Mouse (Mus musculus) heart, postnatal 25 days (tissue): ENCODE measurements around the gene Foxp1. TPM values are rescaled to one million over a fixed set of nuclear protein-coding genes. Genes with fewer than 3 reads are reported as not detected.

ENCODE experiments used
- DNase-seq: peaks from one replicate; pipeline ENCODE4 v3.0.0; 2022; ENCODE audit warnings: low spot score
- intact Hi-C: fragments of 180-260 bp; cut with DNase I; formaldehyde crosslinking; loops from one replicate; pipeline ENCODE4 v1.15.1; 2025
- total RNA-seq, 2 experiments: library from RNA; stranded (reverse); gene quantifications; 2 replicates each; pipeline ENCODE4 v1.2.3; 2021

Gene Foxp1
- total RNA-seq, 2 experiments from 2014 or later = 33.6 to 35.3 TPM

DNA sequence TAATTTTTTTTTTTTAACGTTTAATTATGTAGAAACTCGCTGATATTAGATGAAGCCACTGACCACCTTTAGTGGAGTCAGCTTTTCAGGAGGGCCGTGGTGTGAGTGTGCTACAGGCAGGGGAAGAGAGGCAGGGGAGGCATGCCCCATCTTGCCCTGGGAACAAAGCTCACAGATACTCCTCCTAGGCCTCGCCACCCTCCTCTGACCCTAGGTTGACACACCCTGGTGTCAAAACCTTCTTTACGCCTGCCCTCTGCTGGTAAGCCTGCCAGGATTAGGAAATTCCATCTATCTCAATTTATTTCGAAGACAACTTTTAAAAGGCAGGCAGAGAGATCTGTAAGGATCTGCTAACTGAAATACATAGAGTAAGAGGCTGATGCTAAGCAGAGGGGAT lies 489.5 kb downstream of the Foxp1 start:
- intact Hi-C loops = loop anchor here (2.0 to 10.0 kb wide), 3 partner anchors 59 to 508 kb away; no protein-coding TSS in a partner anchor
- no peak for DNase-seq

GRCm38 (mm10) chr6:99031321-99031903 lies 491.1 kb downstream of the Foxp1 start:
- DNase-seq = no peak
- intact Hi-C loops = loop anchor here (5.0 to 10.0 kb wide), 2 partner anchors 61 to 507 kb away; no protein-coding TSS in a partner anchor

DNA sequence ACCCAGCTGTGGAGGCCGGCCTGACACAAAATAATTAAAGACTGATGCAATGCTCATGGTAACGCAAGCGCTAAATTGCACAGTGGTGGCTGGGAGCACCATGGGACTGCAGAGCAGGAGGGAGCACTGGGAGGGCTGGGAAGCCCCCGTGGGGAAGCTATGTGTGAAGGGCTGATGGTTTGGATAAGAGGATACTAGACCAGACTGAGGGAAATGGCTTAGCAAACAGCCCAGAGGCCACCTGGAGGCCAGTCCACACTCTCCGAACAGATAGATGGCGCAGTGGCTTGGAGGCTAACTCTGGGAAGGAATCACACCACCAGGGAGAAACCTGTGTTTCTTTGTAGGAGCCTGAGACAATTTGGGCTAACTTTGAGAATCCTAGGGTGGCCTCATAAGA lies 492.3 kb downstream of the Foxp1 start:
- no peak for DNase-seq
- intact Hi-C loops = loop anchor here (5.0 to 10.0 kb wide), 2 partner anchors 62 to 505 kb away; no protein-coding TSS in a partner anchor

DNA sequence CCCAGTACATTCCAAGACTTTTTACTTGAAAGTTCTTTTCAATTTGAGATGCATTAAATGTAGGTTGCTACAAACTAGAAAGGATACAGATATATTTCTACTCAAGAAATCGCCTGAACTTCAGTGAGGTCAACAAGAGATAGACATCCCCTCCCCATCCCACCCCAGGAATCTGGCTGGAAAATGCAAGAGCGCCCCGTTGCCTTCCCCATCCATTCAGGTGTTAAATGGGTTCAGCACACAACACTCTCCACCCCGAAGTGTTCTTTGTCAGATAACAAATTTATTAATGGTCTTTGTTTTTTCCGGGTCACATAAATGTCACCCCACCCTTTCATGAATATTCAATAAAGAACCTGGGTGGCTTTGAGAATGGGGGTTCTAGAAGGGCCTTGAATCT lies 493.1 kb downstream of the Foxp1 start:
- intact Hi-C loops = loop anchor here (2.0 kb wide), 1 partner anchor 493 kb away; the partner anchor contains the start of gene Foxp1

DNA sequence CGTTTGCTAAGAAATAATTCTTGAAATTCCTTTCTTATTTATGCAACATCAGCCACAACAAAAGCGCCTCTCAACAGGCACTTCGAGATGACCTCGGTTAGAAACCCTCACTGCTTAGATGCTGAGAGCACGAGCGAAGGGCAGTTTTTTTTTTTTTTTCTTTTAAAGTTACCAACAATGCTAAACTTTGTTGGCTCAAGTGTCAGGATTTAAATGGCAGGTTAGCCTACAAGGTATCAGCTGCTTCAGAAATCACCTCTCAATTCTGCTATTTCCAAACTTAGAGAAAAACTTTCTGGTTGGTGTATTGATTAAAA lies 493.6 kb downstream of the Foxp1 start:
- no peak for DNase-seq
- intact Hi-C loops = loop anchor here (2.0 kb wide), 1 partner anchor 494 kb away; the partner anchor contains the start of gene Foxp1

More for the DNA sequence above, 493.1 kb downstream of the Foxp1 start:
- no peak for DNase-seq

DNA sequence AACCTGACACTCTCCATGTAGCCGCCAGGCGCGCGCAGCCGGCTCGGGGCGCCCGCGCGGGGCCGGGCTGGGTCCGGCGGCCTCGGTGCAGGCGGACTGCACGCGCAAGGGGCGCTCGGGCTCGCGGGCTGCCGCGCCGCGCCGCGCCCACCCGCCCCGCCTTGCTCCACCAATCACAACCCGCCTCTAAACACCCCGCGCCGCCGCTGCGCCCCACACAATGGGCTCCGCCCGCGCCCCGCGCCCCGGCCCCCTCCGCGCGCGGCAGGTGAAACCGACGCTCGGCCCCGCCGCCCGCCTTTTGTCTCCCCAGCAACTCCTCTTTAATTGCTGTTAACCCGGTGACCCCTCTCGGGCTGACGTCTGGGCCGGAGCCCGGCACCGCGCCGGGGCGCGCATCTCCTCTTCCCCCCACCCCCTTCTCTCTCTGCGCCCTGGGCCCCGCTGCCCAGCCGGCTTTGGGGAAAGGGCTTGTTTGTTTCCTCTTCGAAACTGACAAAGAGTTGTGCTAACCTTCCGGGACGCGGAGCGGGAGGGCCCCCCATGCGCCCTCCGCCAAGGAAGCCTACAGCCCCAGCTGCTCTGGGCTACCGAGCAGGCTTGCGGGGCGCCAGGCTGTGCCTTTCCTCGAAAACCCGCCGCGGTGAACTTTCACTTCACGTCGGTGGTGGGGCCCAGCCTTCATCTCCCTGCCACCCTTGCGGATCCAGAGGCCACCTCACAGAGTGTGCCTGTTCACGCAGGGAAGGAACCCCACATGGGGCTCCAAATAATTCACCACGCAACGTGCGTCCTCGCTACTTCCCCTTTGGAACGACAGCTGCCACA lies 494.1 kb downstream of the Foxp1 start:
- intact Hi-C loops = loop anchor here (2.0 kb wide), 1 partner anchor 494 kb away; the partner anchor contains the start of gene Foxp1
- peak; percentile 47 for DNase-seq

- intact Hi-C loops = loop anchor here (2.0 kb wide), 1 partner anchor 495 kb away; the partner anchor contains the start of gene Foxp1
- DNase-seq = peak; percentile 21
Measured at GRCm38 (mm10) chr6:99027542-99028160, 494.9 kb downstream of the Foxp1 start.

- DNase-seq = no peak
- intact Hi-C loops = no loop called here
Measured at GRCm38 (mm10) chr6:99026635-99027541, 495.6 kb downstream of the Foxp1 start.

DNA sequence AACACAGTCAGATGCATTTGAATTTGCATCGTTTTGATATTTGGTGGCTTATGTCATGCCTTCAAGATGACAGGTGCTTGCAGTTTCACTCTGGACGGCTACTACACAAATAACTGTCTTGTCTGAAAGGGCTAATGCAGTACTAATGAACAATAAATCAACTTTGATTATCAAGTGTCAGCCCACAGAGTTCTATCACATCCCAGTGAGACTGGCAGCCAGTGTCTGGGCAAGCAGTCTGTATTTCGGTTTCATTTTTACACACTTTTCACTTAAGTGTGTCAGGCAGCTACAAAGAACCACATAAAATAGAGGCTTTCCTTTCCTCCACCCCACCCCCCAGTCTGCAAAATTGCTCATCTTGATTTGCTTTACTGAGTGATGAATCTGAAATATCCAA lies 496.5 kb downstream of the Foxp1 start:
- DNase-seq = no peak
- intact Hi-C loops = no loop called here

DNA sequence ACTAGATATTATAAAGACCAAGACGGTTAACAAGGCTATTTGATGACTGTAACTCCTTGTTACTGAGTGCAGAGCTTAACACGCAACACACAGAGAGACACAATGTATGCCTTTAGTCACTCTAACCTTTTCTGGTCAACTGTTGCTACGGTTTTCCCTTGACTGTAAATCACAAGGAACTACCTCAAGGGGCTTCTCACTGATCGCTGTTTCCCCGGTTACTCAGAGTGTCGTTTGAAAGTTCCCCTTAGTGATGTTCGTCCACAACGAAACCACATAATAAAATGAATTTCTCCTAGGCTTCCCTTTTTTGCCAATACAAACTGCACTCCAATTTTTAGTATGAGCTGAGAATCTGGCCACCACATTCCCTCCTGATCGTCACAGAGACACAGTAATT lies 497.9 kb downstream of the Foxp1 start:
- intact Hi-C loops = no loop called here
- DNase-seq = no peak

- DNase-seq = no peak
- intact Hi-C loops = no loop called here
Measured at GRCm38 (mm10) chr6:99020570-99021444, 501.7 kb downstream of the Foxp1 start.

- no peak for DNase-seq
- intact Hi-C loops = no loop called here
Measured at GRCm38 (mm10) chr6:99019716-99020115, 502.8 kb downstream of the Foxp1 start.

- no peak for DNase-seq
- intact Hi-C loops = no loop called here
Measured at GRCm38 (mm10) chr6:99019266-99019665, 503.3 kb downstream of the Foxp1 start.

GRCm38 (mm10) chr6:99013866-99014502 lies 508.5 kb downstream of the Foxp1 start:
- DNase-seq = no peak
- intact Hi-C loops = no loop called here

DNA sequence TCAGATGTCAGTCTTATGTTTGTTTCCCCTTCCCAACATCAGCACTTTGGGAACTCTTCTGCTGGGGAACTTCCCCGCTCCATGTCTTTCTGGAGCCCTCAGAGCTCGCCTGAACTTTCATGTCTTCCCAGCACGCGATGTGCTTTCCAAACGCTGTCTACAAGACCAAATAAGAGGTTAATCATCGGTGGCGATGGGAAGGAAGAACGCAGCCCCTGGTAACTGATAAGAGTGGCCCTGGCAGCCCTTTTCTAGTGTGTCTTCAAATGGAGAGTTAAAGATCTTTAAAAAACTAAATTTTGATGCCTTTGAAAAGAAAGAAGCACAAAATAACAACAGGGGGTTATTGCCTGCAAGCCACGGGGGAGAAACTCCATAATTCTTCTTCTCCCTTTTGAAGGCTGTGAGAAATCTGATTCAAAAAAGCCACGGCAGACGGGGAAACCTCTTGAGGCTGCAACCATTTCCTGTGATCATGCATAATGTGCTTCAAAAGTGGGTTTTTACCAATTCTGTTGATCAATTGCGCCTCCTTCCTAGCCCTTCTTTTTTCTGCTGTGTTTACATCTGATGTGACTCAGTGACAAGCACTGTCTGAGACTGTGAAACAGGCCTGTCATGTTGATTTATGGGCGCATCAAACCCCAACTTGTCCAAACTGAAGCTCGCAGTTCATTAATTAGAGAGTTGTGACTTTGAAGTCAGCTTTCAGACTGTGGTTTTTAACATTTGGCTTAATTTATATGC lies 509.2 kb downstream of the Foxp1 start:
- intact Hi-C loops = no loop called here

GRCm38 (mm10) chr6:99011895-99012584 lies 510.5 kb downstream of the Foxp1 start:
- intact Hi-C loops = no loop called here

More for the DNA sequence above, 509.2 kb downstream of the Foxp1 start:
- no peak for DNase-seq

DNA sequence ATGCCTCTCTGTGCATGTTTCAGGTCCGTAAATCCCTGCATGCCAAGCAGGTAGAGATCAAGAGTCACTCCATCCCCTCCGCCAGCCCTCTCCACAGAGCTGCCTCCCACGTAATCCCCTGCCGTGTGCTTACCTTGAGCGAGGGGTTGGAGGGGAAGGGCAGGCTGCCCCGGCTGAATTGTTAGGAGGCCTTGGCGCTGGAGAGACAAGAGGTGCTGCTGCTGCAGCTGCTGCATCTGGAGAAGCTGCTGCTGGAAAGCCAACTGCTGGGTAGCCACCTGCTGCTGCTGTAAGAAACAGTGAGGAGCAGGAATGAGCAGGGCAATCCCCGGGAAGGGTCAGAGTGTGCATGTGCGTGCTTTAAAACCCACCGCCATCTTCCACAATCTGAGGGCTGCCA lies 512.8 kb downstream of the Foxp1 start:
- DNase-seq = no peak
- intact Hi-C loops = no loop called here

More at GRCm38 (mm10) chr6:99011895-99012584, 510.5 kb downstream of the Foxp1 start:
- DNase-seq = no peak
